Mouse (Mus musculus) WW6 (cell line): ENCODE measurements at regions not wholly inside any gene's neighbourhood (a gene's known extent, or its start where the extent isn't known, plus 50 kb on each side); places are given as distances from the start of the nearest gene placed in this dataset.

Experiments used
- DNase-seq: peaks from one replicate; pipeline ENCODE4 v3.0.0-alpha.2; 2013; ENCODE audit warnings: low read depth, low spot score

DNA sequence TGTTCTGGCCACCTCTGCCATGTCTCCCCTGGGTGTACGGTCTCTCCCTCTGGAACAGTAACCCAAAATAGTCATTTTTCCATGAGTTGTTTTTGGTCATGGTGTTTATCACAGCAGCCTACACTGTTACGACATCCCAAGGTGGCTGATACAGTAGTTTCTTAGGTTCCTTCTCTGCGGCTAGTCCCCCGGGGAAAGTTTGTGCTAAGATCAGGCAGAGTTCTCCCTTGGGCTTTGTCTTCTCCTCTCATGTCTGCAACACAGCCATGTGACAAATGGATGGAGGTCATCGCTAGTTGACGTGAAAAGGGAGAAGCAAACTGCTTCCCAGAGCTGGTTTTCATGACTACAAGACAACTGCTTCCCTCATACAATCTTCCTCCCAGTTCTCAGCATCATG lies 56.9 kb upstream of the Serp2 start:
- DNase-seq, result no peak

DNA sequence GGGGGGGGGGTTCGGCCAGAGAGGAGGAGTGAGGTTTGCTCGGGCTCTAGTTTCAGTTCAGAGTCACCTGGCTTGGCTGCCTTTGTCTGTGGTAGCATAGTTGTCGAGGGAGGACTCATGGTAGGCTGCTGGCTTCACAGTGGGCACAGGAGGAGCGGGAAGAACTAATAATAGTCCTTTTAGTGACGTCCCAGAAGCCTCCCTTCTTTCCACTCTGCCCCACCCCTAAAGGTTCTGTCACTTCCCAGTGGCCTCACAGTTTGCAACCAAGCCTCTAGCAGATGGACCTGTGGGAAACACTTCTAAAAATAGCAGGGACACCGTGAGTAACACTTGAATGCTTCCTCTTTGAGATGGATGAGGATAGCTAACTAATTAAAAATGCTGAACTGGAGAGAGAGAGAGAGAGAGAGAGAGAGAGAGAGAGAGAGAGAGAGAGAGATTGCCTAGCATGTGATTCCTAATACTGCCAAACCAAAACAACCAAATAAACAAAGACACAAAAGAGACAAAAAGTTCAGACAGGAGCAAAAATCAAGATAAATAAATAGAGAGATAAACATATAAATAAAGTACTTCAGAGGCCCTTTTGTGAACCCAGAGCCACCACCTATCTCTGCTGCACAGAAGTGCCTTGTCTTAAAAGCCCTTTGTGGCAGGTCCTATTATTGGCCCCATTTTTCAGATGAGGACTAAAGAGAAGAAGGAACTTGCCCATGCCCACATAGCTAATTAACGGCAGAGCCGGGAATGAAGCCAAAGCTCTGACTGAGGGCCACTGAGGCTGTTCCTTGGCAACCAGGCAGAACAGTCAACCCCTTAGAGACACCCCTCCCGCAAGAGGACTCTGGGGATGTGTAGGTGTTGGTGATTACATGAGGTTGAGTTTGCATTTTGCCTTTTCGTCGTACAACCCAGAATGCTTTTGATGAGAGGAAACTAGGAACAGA lies 54.0 kb upstream of the Serp2 start:
- DNase-seq, result no peak
